Mouse (Mus musculus) thymus, postnatal 4 days (tissue): ENCODE measurements around the gene Dnajc5.

Experiments
- DNase-seq: peaks from one replicate; pipeline ENCODE4 v3.0.0; 2021

The Dnajc5 gene

DNA sequence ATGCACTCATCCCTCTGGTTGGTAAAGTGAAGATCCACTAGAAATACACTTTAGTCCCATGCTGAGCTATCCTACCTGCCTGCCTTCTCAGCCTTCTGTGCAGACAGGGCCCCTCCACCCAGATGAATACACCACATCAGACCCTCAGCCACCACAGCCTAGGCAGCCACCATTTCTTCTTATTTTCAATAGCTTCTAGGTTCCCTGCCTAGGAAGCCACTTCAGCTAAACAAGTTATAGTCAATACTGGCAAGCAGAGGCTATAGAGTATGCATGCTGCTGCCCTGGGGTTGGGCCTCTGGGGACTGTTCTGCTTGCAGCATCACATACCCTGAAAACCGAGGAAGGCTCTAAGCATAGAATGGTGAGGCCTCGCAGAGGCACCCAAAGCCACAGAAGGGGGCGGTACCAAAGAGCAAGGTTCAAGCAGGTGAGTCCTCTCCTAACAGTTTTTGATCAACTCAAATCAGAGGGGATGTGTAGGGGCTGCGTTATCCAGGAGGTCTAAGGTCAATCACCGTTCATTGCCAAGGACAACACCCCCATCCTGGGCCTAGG, 71.3 kb downstream of the Dnajc5 start, which contains the start of gene Prpf6:
TSS of gene Prpf6 (plus strand) at position 341 of the 558 bp plus-strand sequence.
- DNase-seq, result peak; percentile 70

DNA sequence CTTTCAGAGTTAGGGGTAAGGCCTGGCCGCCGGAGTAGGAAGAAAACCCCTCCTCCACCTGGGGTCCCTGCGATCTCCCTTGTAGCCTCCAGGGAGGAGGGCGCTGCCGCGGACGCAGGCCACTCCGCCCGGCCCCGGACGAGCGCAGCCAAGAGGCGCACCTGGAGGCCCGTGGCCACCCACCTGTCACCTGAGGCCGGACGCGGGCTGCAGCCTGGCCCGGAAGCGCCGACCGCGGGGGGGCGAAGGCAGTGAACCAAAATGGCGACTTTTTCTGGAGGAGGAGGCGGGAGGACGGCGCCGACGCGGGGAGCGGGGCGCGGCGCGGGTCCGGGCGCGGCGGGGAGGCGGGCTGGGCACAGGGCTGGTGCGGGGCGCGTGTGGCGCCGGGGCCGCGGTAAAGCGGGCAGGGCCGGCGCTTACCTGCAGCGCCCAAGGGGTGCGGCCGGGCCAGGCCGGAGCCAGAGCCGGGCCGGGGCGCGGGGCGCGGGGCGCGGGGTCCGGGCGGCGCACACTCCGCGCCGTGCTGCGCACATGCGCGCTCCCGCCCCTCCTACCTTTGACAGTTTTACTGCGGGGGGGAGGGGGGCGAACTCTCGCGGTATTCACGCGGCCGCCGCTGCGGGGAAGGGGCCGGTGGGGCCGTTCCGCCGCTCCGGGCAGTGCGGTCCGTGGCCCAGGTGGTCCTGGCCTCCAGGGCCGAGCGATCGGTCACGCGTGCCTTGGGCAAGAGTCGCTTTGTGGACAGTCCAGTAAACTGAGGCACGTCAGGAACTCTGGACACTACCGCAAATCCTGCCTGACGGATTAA, 72.2 kb downstream of the Dnajc5 start, which contains the start of gene Zfp512b:
TSS of gene Zfp512b (minus strand) at position 573 of the 811 bp plus-strand sequence.
- peak; percentile 78 for DNase-seq

DNA sequence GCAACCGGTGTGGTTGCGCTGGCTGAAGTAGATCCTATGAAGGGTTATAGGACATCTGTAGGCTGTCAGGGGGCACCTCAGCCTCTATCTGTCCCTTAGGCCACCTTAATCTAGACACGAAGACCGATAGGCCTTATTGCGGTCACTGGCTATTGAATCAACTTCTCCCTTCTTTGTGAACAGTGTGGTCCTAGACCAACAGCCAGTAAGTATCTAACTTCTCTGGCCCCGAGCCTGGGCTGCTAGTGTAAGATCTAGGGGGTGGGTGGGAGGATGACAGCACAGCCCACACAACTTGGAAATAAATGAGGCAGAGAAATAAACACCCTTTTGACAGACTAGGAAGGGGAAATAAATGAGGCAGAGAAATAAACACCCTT, 72.7 kb downstream of the Dnajc5 start:
- DNase-seq, result no peak

DNA sequence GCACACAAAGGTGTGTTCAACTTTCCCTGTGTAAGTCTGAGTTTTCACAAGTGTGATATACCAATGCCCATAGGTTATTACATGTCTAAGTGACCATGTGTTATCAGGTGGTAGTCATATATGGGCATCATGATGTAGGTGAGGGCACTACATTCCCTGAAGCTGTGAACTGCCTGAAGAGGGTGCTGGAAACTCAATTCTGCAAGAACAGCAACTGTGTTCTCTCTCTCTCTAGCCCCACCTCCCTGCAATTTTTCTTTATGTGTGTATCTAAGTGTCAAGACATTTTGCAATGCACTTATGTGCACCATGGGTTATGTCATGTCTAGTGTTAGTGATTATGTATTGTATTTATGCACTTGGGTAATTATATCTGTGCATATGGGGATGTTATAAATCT, 73.7 kb downstream of the Dnajc5 start:
- DNase-seq, result no peak

DNA sequence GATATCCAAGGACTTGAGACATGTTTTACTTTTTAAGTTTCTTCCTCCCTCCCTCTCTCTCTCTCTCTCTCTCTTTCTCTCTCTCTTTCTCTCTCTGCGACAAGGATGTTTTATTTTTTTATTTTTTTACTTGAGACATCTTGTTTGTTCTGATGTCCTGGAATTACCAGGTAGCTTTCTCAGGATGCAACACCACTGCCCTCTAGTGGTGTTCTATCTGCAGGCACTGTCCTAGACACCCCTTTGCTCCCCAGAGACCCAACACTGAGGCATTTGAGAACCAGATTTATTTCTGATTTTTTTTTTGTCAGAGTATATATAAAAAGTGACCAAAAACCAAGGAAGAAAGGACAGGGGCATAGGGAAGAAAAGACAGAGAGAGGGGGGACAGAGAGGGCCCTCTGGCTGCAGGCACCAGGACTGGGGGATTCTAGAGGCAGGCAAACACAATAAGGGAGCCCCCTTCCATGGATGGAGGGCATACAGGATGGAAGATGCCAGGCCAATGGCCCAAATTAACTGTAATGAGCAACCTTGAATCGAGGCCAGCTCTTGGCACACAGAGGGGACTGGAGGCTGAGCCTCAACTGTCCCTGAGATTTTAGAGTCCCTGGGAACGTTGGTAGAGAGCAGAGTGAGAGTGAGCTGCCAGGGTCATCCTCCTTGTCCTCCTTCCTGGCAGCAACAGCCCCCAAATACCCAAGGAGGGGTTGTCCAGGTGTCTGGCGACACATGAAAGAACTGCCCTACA, 74.8 kb downstream of the Dnajc5 start:
- peak; percentile 58 for DNase-seq

DNA sequence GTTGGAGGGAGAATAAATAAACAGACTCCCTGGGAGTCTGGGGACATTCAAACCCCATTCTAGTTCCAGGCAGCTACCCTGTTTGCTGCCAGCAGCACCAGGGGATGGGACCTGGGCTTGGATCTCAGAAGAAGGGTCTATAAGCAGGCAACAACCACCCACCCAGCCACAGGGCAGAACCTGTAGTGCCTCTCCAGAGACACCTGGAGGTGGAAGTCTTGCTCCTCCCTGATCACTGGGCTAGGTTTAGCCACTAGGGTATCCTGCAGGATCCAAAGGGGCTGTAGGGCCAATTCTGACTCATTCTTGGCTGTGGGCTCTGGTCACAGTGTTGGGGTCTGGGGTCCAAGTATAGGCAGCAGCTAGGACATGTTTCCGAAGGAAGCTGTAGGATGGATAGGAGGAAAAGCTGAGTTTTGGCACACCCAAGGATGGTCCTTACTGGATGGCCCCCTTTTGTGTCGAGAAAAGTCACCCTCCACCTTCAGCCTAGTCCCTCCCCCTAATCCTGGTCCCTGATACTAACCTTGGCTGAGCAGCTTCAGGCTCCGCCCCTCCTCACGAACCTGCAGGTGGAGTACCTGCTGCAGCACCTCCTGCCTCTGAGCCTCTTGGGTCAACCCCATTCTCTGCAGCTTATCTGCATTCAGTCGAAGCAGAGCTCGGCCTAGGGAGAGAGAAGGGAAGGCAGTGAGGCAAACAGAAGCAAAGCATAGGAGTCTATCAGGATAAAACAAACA, 76.1 kb downstream of the Dnajc5 start:
- no peak for DNase-seq

DNA sequence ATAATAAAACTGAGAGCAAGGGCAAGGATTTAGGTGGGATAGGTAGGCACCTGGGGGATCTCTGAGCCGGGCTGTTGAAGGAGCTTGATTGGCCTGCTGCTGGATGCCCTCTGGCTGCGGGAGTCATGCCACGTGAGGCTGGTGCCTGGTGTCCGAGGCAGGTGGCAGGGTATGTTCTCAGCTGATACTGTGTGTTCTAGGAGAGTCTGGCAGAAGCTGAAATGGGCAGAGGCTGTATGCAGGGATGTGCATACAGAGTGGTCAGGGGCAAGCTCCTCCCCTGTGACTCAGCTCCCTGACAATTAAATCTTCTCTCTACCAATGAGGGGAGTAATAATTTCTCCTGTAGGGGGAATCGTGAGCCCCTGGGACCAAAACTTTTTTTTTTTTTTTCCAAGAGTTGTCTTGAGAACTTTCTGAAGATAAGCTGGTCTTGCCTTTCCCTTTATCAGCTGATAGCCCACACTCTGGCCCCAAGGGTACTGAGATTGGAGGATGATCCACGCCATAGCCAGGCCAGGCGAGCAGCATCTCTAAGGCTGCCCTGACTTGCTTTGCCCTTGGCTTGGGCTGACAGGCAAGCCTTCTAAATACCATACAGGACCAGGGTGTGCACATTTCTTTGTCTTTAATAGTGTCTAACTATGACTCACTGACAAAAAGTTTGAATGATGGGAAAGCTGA, 77.2 kb downstream of the Dnajc5 start:
- DNase-seq, result no peak

DNA sequence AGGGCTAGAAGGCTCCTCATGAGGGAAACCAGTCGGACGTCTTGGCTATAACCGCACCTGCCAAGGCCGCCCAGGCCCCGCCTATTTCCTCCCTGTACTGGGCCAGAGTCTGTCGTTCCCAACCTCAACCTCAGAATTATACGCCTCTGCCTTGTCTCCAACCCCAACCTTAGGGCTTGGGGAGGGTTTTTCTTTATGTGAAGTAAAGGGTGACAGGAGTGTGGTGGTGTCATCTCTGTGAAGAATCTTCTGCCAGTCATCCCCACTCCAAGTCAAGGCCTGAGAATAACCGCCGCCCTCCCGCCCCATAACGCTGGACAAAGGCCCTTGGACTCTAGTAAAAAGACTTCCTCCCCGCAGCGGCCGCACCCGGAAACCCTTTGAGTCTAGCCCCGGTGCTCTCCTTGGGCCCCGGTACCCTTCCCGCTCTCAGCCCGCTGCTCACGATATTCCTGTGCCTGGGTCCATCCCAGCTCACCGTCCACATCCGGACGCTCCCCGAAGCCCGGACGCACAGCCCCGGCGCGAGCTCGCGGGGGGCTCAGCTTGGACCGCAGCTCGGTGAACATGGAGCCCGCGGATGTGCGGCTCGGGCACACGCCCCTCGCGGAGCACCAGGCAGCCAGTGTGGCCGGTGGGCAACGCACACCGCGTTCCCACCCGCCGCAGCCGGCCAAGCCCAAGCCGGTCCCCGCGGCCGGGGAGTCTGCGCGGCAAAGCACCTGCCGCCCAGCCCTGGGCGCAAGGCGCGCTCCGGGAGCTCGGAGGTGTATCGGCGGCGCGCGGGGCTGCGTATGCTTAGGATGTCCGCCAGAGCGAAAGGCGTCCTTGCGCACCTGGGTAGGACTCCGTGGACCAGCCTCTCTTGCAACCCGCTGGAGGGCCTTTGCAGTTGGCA, 78.4 kb downstream of the Dnajc5 start, which contains the start of gene Samd10:
TSS of gene Samd10 (minus strand) at position 759 of the 898 bp plus-strand sequence.
- DNase-seq, result peak; percentile 82

DNA sequence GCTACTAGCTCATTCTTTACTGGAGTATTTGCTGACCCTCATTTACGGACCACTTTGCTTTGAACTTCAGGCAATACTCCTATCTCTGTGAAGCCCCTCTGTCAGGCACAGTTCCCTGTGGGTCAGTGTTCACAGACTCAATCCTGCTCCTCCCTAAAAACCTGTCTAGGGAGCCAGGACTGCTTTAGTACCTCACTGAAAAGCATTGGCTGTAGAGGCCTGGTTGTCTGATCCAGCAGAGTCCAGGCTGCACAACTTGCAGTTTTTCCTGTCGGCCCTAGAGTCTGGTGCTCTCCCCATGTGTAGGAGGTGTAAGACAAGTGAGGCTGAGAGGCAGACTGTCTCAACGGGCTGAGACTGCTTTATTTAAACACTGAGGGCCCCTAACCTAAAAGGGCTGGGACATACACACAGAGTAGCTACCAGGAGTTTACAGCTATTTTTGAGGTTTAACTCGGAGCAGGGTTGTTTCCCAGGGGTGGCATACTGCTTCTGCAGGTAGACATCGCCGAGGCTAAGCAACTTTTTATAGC, 80.0 kb downstream of the Dnajc5 start:
- DNase-seq, result peak; percentile 10

DNA sequence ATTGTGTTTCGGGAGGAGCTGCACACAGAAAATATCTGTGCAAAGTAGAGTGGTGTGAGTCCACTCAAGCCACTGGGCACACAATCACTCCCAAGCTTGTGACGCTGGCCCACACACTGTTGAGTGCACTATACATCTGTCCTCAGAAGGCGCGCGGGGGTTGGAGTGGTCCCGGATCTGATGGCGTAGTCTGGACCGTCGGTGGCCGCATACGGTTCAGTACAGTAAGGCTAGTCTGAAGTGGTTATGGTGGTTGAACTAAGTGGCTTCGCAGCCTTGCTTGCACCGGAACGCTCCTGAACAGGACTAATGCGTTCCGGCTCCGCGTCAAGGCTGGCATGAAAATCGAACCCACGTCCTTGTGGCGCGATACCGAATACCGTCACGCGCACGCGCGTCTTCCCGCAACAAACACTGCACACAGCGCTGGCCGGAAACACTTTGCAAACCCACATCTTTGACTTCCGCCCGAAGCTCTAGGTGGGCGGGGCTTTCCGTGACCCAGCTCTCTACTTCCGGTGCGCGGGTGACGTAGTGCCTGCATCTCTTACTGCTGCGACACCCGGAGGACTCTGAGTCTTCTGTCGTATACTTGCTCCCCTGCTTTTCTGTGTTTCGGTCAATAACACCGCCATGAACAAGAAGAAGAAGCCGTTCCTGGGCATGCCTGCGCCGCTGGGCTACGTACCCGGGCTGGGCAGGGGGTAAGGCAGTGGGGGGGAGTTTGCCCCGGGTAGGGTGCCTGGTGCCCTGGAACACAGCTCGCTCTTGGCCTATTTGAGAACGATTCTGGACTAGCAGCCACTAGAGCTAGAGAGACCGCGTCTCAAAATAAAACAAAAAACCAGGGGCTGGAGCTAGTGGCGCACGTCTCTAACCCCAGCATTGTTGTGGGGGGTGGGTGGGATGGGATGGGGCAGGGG, 80.8 kb downstream of the Dnajc5 start:
- peak; percentile 98 for DNase-seq

DNA sequence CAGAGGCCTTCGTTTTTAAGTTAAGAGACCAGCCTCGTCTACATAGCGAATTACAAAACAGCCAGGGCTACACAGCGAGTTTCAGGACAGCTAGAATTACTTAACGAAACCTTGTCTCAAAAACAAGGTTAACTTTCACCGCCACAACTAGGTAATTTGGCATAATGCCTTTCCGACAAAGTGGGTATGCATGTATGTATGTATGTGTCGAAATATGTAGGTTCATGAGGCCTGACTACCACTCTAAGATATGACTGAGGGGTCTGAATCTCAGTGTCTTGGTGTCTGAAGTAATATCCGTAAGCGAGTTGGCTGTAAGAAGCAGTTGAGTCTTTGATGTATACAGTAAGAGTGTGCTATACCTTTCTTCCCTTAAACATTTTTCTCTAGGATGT, 81.5 kb downstream of the Dnajc5 start:
- DNase-seq, result no peak

DNA sequence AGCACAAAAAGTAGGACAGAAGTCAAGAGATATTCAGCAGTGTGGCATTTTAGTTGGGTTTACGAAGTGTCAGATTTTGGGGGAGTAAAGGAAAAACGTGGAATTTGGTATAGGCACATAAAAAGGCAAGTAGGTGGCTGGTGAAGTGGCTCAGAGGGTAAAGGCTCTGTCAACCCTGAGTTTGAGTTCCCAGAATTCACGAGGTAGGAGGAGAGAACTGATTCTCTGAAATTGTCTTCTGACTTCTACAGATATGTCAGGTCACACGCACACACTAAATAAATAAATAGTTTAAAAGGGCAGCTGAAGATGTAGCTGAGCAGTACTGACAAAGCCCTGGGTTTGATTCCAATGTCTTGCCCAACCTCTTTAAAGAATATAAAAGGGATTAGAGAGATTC, 82.1 kb downstream of the Dnajc5 start:
- DNase-seq, result no peak
